Mouse (Mus musculus) heart, embryonic 12.5 days (tissue): ENCODE results near the gene Hprt. TPM values are rescaled to one million over a fixed set of nuclear protein-coding genes. Genes with fewer than 3 reads are reported as not detected.
"Not testable (repeated sequence)": the region's sequence is repeated elsewhere in the genome, so short reads cannot be mapped to it uniquely, and the experiment has no call there.

Experiments
- ATAC-seq: fragments of 200-750 bp; cut with Nextera tagmentation; 2 replicates; pipeline ENCODE4 v1.8.0; 2017; ENCODE audit warnings: moderate TSS enrichment, moderate library complexity; ENCODE audit not compliant: insufficient number of reproducible peaks, low FRiP score
- H3K27ac ChIP-seq: fragments of 300-500 bp; sonication (generic); 2 replicates; pipeline ENCODE4 v1.5.1; 2016; ENCODE audit warnings: mild to moderate bottlenecking, moderate library complexity; ENCODE audit not compliant: poor library complexity, severe bottlenecking
- H3K27me3 ChIP-seq: fragments of 300-500 bp; sonication (generic); replicated peaks from 2 replicates; pipeline ENCODE4 v1.6.1; 2016; ENCODE audit warnings: mild to moderate bottlenecking, moderate library complexity
- H3K36me3 ChIP-seq: fragments of 300-500 bp; sonication (generic); 2 replicates; pipeline ENCODE4 v1.6.1; 2016; ENCODE audit warnings: mild to moderate bottlenecking, moderate library complexity
- H3K4me1 ChIP-seq: fragments of 300-500 bp; sonication (generic); replicated peaks from 2 replicates; pipeline ENCODE4 v1.6.1; 2016; ENCODE audit warnings: mild to moderate bottlenecking
- H3K4me2 ChIP-seq: fragments of 300-500 bp; sonication (generic); 2 replicates; pipeline ENCODE4 v1.6.1; 2016; ENCODE audit warnings: mild to moderate bottlenecking, moderate library complexity
- H3K4me3 ChIP-seq: fragments of 300-500 bp; sonication (generic); 2 replicates; pipeline ENCODE4 v1.5.1; 2016; ENCODE audit warnings: mild to moderate bottlenecking
- H3K9ac ChIP-seq: fragments of 300-500 bp; sonication (generic); 2 replicates; pipeline ENCODE4 v1.6.1; 2016; ENCODE audit warnings: mild to moderate bottlenecking, moderate library complexity
- H3K9me3 ChIP-seq: fragments of 300-500 bp; sonication (generic); replicated peaks from 2 replicates; pipeline ENCODE4 v1.6.1; 2016; ENCODE audit warnings: mild to moderate bottlenecking, moderate library complexity
- WGBS: fragments of 180-500 bp; shearing (Covaris S2); methylation state at CpG from one replicate; pipeline ENCODE4 v1.1.7; 2016; 5-methylcytosine and 5-hydroxymethylcytosine counted together
- polyA plus RNA-seq: library from polyadenylated mRNA; unstranded; fragments of >200 nt; fragmentation: Nextera tagmentation; extraction: Ambion mirVana; gene quantifications from 2 replicates; pipeline ENCODE4 v1.2.1, GENCODE M21; 2016

The Hprt gene
- polyA plus RNA-seq, 1 experiment from 2014 or later = 190 TPM

GRCm38 (mm10) chrX:52994726-52995125 is 6.8 kb downstream of the Hprt start:
- H3K9me3 ChIP-seq, H3K4me2 ChIP-seq, H3K4me3 ChIP-seq, H3K4me1 ChIP-seq, ATAC-seq, H3K27ac ChIP-seq, H3K9ac ChIP-seq, H3K36me3 ChIP-seq, H3K27me3 ChIP-seq: not testable (repeated sequence)
- 85% methylated on average over 5 of the region's 5 CpGs for WGBS

GRCm38 (mm10) chrX:53004887-53005286 is 16.9 kb downstream of the Hprt start:
- not testable (repeated sequence) for H3K27ac ChIP-seq, H3K4me1 ChIP-seq, H3K27me3 ChIP-seq, H3K9ac ChIP-seq, H3K4me2 ChIP-seq, H3K4me3 ChIP-seq, ATAC-seq, H3K9me3 ChIP-seq
- 61% methylated on average over 4 of the region's 4 CpGs for WGBS
- peaks cover 23% of the 10 kb centered on the region for H3K36me3 ChIP-seq

GRCm38 (mm10) chrX:53006062-53006461 is 18.1 kb downstream of the Hprt start:
- Histone ChIP-seq H3K4me3 (no peak overlapping the region), H3K4me2 (no peak overlapping the region), H3K27ac (no peak overlapping the region), H3K27me3 (no peaks in the 10 kb centered on the region), H3K4me1 (no peaks in the 10 kb centered on the region), H3K9me3 (no peaks in the 10 kb centered on the region), H3K36me3 (peaks cover 15% of the 10 kb centered on the region; the same call in 1 of the 2 replicates), H3K9ac (no peak overlapping the region)
- no peak for ATAC-seq
- WGBS = 42% methylated on average over 3 of the region's 3 CpGs

GRCm38 (mm10) chrX:53015549-53015948 is 27.6 kb downstream of the Hprt start:
- H3K4me3 ChIP-seq = no peak overlapping the region
- ATAC-seq = no peak
- peaks cover 32% of the 10 kb centered on the region for H3K36me3 ChIP-seq

GRCm38 (mm10) chrX:53023021-53023420 is 35.1 kb downstream of the Hprt start:
- H3K4me3 ChIP-seq = no peak overlapping the region
- no peaks in the 10 kb centered on the region for H3K9me3 ChIP-seq
- no peaks in the 10 kb centered on the region for H3K27me3 ChIP-seq
- ATAC-seq = no peak
- WGBS = 79% methylated on average over 2 of the region's 2 CpGs
- H3K4me1 ChIP-seq = no peaks in the 10 kb centered on the region
- no peak overlapping the region for H3K4me2 ChIP-seq
- H3K36me3 ChIP-seq = no peaks in the 10 kb centered on the region
- no peak overlapping the region for H3K9ac ChIP-seq
- no peak overlapping the region for H3K27ac ChIP-seq

More at GRCm38 (mm10) chrX:53015549-53015948, 27.6 kb downstream of the Hprt start:
- H3K4me2 ChIP-seq = no peak overlapping the region
- H3K9me3 ChIP-seq = no peaks in the 10 kb centered on the region
- no peaks in the 10 kb centered on the region for H3K27me3 ChIP-seq
- H3K27ac ChIP-seq = no peak overlapping the region
- H3K9ac ChIP-seq = no peak overlapping the region
- H3K4me1 ChIP-seq = no peaks in the 10 kb centered on the region

GRCm38 (mm10) chrX:53024268-53024667 is 36.3 kb downstream of the Hprt start:
- ATAC-seq, H3K27me3 ChIP-seq, H3K4me1 ChIP-seq, H3K9me3 ChIP-seq, H3K4me3 ChIP-seq, H3K4me2 ChIP-seq, H3K36me3 ChIP-seq, H3K27ac ChIP-seq, H3K9ac ChIP-seq: not testable (repeated sequence)
- WGBS = 23% methylated on average over 3 of the region's 3 CpGs

- WGBS = 50% methylated on average over 11 of the region's 11 CpGs
These were observed 37.7 kb downstream of the Hprt start for GRCm38 (mm10) chrX:53025471-53026223.

GRCm38 (mm10) chrX:53029559-53029958 is 41.6 kb downstream of the Hprt start:
- Histone ChIP-seq H3K27me3 (no peaks in the 10 kb centered on the region), H3K4me2 (no peak overlapping the region), H3K36me3 (no peaks in the 10 kb centered on the region), H3K4me3 (no peak overlapping the region), H3K4me1 (no peaks in the 10 kb centered on the region), H3K9me3 (no peaks in the 10 kb centered on the region), H3K9ac (no peak overlapping the region), H3K27ac (no peak overlapping the region)
- no peak for ATAC-seq
- 58% methylated on average over 5 of the region's 5 CpGs for WGBS

More at GRCm38 (mm10) chrX:53025471-53026223, 37.7 kb downstream of the Hprt start:
- no peak overlapping the region for H3K4me3 ChIP-seq
- H3K4me1 ChIP-seq = no peaks in the 10 kb centered on the region
- H3K9me3 ChIP-seq = no peaks in the 10 kb centered on the region
- H3K27me3 ChIP-seq = no peaks in the 10 kb centered on the region
- no peak overlapping the region for H3K4me2 ChIP-seq
- H3K27ac ChIP-seq = no peak overlapping the region
- no peak for ATAC-seq
- no peak overlapping the region for H3K9ac ChIP-seq
- H3K36me3 ChIP-seq = no peaks in the 10 kb centered on the region

GRCm38 (mm10) chrX:53038194-53038593 is 50.3 kb downstream of the Hprt start:
- Histone ChIP-seq H3K9me3 (no peaks in the 10 kb centered on the region), H3K27ac (no peak overlapping the region), H3K27me3 (no peaks in the 10 kb centered on the region), H3K36me3 (no peaks in the 10 kb centered on the region), H3K9ac (no peak overlapping the region), H3K4me3 (no peak overlapping the region), H3K4me2 (no peak overlapping the region), H3K4me1 (peaks cover 8% of the 10 kb centered on the region; the same call in 1 of the 2 replicates)
- ATAC-seq = no peak
- 78% methylated on average over 4 of the region's 4 CpGs for WGBS

- Histone ChIP-seq H3K9ac (no peak overlapping the region), H3K27ac (peak overlapping the region; percentile 38; the same call in 1 of the 2 replicates), H3K27me3 (no peaks in the 10 kb centered on the region), H3K4me1 (peaks cover 9% of the 10 kb centered on the region), H3K9me3 (no peaks in the 10 kb centered on the region), H3K4me2 (no peak overlapping the region), H3K4me3 (no peak overlapping the region), H3K36me3 (no peaks in the 10 kb centered on the region)
- no peak for ATAC-seq
- WGBS = 41% methylated on average over 5 of the region's 5 CpGs
These were observed 51.7 kb downstream of the Hprt start for GRCm38 (mm10) chrX:53039651-53040050.

GRCm38 (mm10) chrX:53040138-53040537 is 52.2 kb downstream of the Hprt start:
- H3K4me3 ChIP-seq = no peak overlapping the region
- ATAC-seq = no peak
- no peaks in the 10 kb centered on the region for H3K36me3 ChIP-seq
- H3K9ac ChIP-seq = no peak overlapping the region
- peaks cover 14% of the 10 kb centered on the region for H3K4me1 ChIP-seq
- H3K27me3 ChIP-seq = no peaks in the 10 kb centered on the region
- H3K9me3 ChIP-seq = no peaks in the 10 kb centered on the region
- H3K4me2 ChIP-seq = no peak overlapping the region
- WGBS = 81% methylated on average over 6 of the region's 6 CpGs
- H3K27ac ChIP-seq = no peak overlapping the region; the same call in 1 of the 2 replicates

- no peaks in the 10 kb centered on the region for H3K9me3 ChIP-seq
- ATAC-seq = no peak
These were observed 53.1 kb downstream of the Hprt start for GRCm38 (mm10) chrX:53041006-53041405.

More at GRCm38 (mm10) chrX:53041006-53041405, 53.1 kb downstream of the Hprt start:
- no peaks in the 10 kb centered on the region for H3K27me3 ChIP-seq
- 80% methylated on average over 6 of the region's 6 CpGs for WGBS
- no peak overlapping the region for H3K9ac ChIP-seq
- H3K36me3 ChIP-seq = no peaks in the 10 kb centered on the region
- no peak overlapping the region for H3K4me2 ChIP-seq
- H3K4me3 ChIP-seq = no peak overlapping the region
- peaks cover 23% of the 10 kb centered on the region for H3K4me1 ChIP-seq
- H3K27ac ChIP-seq = no peak overlapping the region
